Mouse (Mus musculus): ENCODE data around the gene Parvb.

Gene Parvb

DNA sequence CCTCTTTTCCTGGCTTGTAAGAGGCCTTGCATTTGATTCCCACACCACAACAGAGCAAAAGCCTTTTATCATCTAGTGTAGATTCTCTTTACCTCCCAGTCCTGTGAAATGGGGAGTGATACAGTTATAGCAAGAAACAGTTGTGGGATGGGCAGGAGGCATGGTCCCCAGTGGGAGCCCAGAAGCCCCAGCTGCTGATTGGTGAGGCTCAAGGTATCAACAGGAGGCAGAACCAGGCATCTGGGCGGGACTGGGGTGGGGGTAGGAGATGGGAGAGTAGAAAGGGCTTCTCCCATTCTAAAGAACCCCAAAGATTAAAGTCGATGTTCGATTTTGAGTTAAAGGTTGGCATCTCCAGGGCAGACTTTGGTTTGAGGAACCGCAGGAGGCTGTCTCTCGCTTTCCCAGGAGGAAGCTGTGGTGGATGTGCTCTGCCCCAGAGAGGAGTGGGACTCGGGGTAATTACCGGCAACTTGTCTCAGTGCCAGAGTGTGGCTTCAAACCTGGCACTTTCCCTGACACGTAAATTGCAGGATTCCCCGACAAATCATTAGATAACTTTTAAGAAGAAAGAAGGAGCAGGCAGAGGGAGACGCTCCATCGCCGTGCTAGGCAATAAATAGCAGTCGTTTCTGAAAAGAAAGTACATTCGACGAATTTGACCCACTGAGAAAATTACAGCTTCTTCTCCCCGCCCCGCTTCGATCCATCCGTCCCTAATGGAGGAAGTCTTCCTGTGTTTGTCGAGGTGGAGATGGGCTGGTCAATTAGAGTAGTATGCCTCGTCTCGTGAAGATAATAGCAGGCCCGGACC, 13.7 kb upstream of the Parvb start:
- DNase-seq (ENCODE audit: low read depth), result no peak

DNA sequence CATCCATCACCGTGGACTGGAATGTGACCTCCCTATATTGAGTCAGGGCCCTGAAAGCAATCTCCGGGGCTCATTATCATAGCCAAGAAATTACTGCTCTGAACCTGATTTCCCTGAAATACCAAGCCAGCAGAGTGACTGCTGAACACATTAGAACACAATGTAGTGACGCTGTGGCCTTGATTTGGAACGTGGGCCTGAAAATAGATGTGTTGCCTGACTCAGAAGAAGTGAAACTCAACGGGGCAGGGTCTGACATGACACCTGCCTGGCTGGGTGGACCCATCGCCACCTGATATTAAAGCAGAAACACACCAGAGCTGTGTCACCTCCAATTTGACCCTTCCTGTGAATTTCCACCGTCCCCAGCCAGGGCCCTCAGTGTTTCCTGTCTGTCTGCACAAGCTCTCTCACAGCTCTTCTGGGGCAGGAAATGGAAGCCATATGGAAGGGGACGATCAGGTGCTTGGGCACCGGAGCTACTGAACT, 13.0 kb upstream of the Parvb start:
- no peak for DNase-seq (ENCODE audit: low read depth)

GRCm38 (mm10) chr15:84221539-84221938, 10.3 kb upstream of the Parvb start:
- no peak for DNase-seq (ENCODE audit: low read depth)

GRCm38 (mm10) chr15:84223423-84223822, 8.4 kb upstream of the Parvb start:
- DNase-seq (ENCODE audit: low read depth), result no peak

- DNase-seq (ENCODE audit: low read depth), result no peak
These were observed 7.1 kb upstream of the Parvb start for GRCm38 (mm10) chr15:84224779-84225178.

DNA sequence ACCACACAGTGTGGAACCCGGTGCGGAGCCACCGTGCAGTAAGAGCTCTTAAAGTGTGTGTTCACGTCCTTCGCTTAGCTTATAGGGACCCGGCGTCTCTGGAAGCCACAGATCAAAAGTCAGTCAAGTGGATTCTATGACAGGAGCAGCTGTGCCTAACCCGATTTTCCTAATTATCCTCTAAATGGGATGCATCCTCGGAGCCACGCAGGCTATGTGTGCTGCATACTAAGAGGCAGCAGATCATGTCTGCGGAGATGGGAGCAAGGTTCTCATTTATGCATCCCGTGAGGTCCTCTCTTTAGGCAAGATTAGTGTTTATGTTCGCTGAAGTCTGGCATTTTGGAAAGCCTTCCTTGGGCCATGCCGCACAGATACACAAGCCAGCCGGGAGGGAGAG, 4.9 kb upstream of the Parvb start:
- DNase-seq (ENCODE audit: low read depth), result no peak

DNA sequence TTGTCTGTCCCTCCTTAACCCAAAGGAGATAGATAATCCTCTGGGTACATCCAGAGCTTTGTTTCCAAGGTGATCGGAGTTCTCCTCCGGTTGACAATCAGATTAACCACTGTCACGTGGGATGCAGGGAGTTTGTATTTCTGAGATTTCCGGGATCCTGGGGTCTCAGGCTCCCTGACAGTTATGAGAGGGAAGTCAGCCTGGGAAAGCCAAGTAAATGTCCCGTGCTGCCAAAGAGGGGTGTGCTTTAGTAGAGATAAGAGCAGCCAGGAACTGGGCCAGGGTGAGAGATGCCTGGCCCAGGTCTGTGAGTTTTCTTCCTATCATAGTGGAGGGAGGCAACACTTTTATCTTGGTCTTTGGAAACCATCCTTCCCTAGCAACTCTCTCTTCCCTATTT, 1.2 kb upstream of the Parvb start:
- no peak for DNase-seq (ENCODE audit: low read depth)

DNA sequence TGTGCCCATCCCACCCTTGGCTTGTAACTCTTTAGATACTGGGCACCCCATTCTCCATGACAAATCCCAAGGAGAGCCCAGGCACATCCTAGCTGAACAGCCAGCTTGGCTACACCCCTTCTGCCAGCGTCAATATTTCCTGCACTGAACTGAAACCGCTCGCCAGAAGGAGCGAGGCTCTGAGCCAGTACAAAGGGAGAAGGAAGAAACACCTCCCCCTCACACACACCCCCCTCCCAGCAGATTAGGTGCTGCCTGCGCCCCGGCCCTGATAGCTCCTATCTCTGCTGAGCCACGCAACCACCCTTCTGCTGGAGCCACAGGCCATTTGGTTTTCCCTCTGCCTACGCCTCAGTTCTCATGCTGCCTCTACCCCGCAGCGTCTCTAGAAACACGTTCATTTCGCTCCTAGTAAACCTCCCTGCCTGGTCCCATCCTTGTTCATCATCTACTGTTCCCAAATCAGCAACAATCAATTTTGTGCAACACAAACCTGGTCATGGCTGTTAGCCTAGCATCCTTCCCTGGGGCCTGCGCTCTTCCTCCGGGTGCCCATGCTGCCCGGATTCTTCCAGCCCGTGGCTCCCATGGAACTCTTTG, 630 bp upstream of the Parvb start:
- no peak for DNase-seq (ENCODE audit: low read depth)

DNA sequence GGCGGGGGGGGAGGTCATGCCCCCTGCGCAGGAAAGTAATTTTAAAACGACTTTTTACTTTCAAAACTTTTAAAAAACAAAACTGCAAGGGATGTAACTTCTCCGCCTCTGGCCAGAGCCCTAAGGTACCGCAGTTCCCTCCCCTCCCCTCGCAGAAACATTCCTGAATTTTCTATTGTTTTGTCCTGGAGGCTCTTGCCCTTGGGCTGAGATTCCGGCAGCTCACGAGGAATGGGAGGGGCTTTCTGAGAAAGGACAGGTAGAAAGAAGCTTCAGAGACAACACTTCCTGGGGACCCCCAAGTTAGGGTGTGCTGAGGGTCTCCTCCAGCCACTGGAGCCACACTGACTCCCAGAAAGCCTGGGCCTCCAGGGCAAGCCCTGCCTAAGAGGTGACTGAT, 766 bp downstream of the Parvb start:
- DNase-seq (ENCODE audit: low read depth), result no peak

GRCm38 (mm10) chr15:84234794-84235581, 3.1 kb downstream of the Parvb start:
- DNase-seq (ENCODE audit: low read depth), result no peak

DNA sequence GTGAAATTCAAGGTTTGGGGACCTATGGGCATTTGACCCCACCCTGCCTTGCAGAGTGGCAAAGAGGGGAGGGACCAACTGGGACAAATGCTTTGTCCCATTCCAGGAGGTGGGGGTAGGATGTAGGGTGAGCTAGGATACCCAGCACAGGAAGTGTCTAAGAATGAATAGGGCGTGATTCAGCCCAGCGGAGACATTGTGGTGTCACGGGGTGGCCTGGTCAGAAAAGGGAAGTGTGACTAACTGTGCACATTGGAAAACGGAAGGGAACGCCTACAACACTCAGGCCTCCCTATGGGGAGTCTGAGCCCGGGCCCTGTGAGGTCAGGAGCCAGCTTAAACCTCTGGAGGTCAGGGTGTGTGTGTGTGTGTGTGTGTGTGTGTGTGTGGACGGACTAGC, 3.8 kb downstream of the Parvb start:
- no peak for DNase-seq (ENCODE audit: low read depth)

- DNase-seq (ENCODE audit: low read depth), result no peak
These were observed 6.7 kb downstream of the Parvb start for GRCm38 (mm10) chr15:84238552-84238951.

DNA sequence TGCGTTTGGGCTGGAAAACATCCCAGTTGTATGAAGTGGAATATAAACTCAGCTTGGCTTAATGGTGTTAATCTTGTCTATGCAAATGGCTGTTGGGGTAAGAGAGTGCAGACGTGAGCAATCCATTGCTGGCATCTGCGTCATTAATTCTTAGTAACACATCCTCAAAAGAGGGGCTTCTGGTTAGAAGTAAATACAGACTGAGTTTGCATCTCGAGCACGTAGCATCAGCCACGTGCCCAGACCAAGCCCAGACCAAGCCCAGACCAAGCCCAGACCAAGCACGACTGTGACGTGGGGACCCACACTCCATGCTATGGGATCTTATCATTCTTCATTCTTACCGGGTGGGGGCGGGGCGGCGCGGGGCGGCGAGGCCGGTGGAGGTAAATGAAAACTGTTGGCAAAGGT, 7.2 kb downstream of the Parvb start:
- DNase-seq (ENCODE audit: low read depth), result no peak

DNA sequence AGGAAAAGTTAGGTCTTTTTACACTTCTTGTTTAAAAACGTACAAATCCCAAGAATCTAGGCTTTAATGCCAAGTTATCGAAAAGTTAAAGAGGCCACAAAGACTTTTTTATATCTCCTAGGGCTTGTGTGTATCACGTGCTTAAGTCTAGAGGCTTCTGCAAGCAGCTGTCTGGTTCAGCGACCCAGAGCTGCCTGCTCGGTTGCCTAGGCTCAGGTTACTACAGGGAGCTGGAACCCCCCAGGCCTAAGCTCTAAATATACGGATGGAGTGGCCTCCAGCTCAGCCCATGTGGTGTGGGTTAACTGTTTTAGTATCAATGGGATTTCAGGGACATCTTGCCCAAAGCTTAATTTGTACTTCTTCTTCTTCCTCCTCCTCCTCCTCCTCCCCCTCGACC, 9.7 kb downstream of the Parvb start:
- no peak for DNase-seq (ENCODE audit: low read depth)

DNA sequence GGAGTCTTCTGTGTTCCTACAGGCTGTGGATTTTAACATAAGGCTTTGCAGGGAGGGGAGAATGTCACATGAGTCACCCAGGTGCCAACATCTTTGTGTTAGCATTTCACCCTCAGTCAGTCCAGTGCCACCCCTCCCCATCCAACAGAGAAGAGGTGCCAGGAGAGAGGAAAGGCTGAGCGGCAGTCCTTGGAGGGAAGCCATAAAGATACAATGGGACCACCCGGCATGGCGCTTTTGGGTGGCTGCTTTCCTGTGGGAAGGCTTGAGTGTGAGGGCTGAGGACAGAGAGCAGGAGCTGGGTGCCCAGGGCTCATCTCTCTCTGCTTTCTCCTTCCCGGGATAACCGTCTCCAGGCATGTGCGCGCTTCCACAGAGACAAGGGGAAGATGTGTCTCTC, 13.3 kb downstream of the Parvb start:
- DNase-seq (ENCODE audit: low read depth), result no peak

DNA sequence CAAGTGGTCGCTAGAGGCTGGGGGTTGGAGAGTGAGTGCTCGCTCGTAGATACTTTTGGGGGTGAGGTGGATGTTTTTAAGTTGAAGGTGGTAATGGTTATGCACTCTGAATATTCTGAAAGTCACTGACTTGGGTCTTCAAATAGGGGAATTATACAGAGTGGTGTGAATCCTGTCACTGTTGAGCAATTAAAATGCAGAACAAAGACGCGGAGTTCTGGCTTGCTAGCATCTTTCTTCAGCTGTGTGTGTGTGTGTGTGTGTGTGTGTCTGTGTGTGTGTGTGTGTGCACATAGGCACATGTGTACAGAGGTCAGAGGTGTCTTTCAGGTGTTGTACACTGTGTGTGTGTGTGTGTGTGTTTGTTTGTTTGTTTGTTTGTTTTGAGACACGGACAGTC, 14.4 kb downstream of the Parvb start:
- no peak for DNase-seq (ENCODE audit: low read depth)

GRCm38 (mm10) chr15:84247309-84247708, 15.5 kb downstream of the Parvb start:
- no peak for DNase-seq (ENCODE audit: low read depth)

GRCm38 (mm10) chr15:84251227-84251626, 19.4 kb downstream of the Parvb start:
- DNase-seq (ENCODE audit: low read depth), result no peak

- no peak for DNase-seq (ENCODE audit: low read depth)
These were observed 20.8 kb downstream of the Parvb start for GRCm38 (mm10) chr15:84252645-84253044.

- no peak for DNase-seq (ENCODE audit: low read depth)
These were observed 21.9 kb downstream of the Parvb start for GRCm38 (mm10) chr15:84253757-84254156.

GRCm38 (mm10) chr15:84254387-84254786, 22.5 kb downstream of the Parvb start:
- DNase-seq (ENCODE audit: low read depth), result no peak

- DNase-seq (ENCODE audit: low read depth), result no peak
These were observed 24.5 kb downstream of the Parvb start for GRCm38 (mm10) chr15:84256254-84256850.
